Mouse (Mus musculus) gastrocnemius, adult 2 months (tissue): ENCODE measurements around the gene Ctrb1. TPM values are rescaled to one million over a fixed set of nuclear protein-coding genes. Genes with fewer than 3 reads are reported as not detected.
"Not testable (repeated sequence)": the region's sequence is repeated elsewhere in the genome, so short reads cannot be mapped to it uniquely, and the experiment has no call there.

Experiments
- DNase-seq: peaks from one replicate; pipeline ENCODE4 v3.0.0; 2022
- H3K27ac ChIP-seq: fragments of 200-600 bp; 2 replicates; pipeline ENCODE4 v1.8.1; 2022; ENCODE audit warnings: mild to moderate bottlenecking
- H3K4me3 ChIP-seq: fragments of 200-600 bp; 2 replicates; pipeline ENCODE4 v1.8.1; 2022; ENCODE audit warnings: mild to moderate bottlenecking, moderate library complexity
- CTCF ChIP-seq: fragments of 200-600 bp; IDR thresholded peaks from 2 replicates; pipeline ENCODE4 v1.8.1; 2022; ENCODE audit warnings: antibody characterized with exemption, mild to moderate bottlenecking, moderate library complexity
- intact Hi-C: fragments of 180-260 bp; cut with DNase I; formaldehyde crosslinking; loops from one replicate; pipeline ENCODE4 v1.15.1; 2025
- microRNA-seq: library from miRNA; unstranded; fragments of <30 nt; microRNA quantifications from one replicate; pipeline ENCODE4 v1.2.0, GENCODE M21; 2021
- total RNA-seq, 2 experiments: library from RNA; stranded (reverse); gene quantifications; 2 replicates each; pipeline ENCODE4 v1.2.3; 2021

Ctrb1 gene
- total RNA-seq, 2 experiments from 2014 or later, result not detected

- H3K27ac ChIP-seq, result 0 out of 2 replicates have a peak overlapping the region, but pooled peaks have one; percentile 66
- no peak for TF ChIP-seq CTCF
- intact Hi-C loops, result no loop called here
Measured at GRCm38 (mm10) chr8:111657312-111657854, 33.4 kb downstream of the Ctrb1 start.

GRCm38 (mm10) chr8:111653524-111653923 is 37.3 kb downstream of the Ctrb1 start:
- intact Hi-C loops, result no loop called here
- no peak for DNase-seq
- Histone ChIP-seq H3K4me3 (no peak overlapping the region), H3K27ac (no peak overlapping the region)
- TF ChIP-seq CTCF, result no peak

More at GRCm38 (mm10) chr8:111657312-111657854, 33.4 kb downstream of the Ctrb1 start:
- no peak overlapping the region for H3K4me3 ChIP-seq
- DNase-seq, result no peak

- Histone ChIP-seq H3K4me3 (no peak overlapping the region), H3K27ac (no peak overlapping the region)
- no peak for DNase-seq
- no peak for TF ChIP-seq CTCF
- intact Hi-C loops, result no loop called here
Measured at GRCm38 (mm10) chr8:111650651-111651050, 40.2 kb downstream of the Ctrb1 start.

GRCm38 (mm10) chr8:111648834-111649233 is 42.0 kb downstream of the Ctrb1 start:
- peak overlapping the region; percentile 16; the same call in 1 of the 2 replicates for H3K27ac ChIP-seq
- no peak for DNase-seq
- TF ChIP-seq CTCF, result no peak
- intact Hi-C loops, result no loop called here
- no peak overlapping the region for H3K4me3 ChIP-seq

GRCm38 (mm10) chr8:111645715-111646114 is 45.1 kb downstream of the Ctrb1 start:
- no peak overlapping the region for H3K4me3 ChIP-seq
- H3K27ac ChIP-seq, result no peak overlapping the region
- intact Hi-C loops, result no loop called here
- no peak for DNase-seq
- TF ChIP-seq CTCF, result no peak

- intact Hi-C loops, DNase-seq: not testable (repeated sequence)
- Histone ChIP-seq H3K4me3 (peak overlapping the region; percentile 95), H3K27ac (peak overlapping the region; percentile 100)
Measured at GRCm38 (mm10) chr8:111644286-111645051, 46.3 kb downstream of the Ctrb1 start.

GRCm38 (mm10) chr8:111643264-111644141 is 47.3 kb downstream of the Ctrb1 start, which contains the start of gene Zfp1:
TSS of gene Zfp1 (plus strand) at chr8:111643401.
- intact Hi-C loops, result no loop called here
- TF ChIP-seq CTCF, result no peak
- H3K27ac ChIP-seq, result peak within 1 kb of the TSS; percentile 100
- peak within 1 kb of the TSS; percentile 95 for H3K4me3 ChIP-seq
- peak; percentile 94 for DNase-seq

- Histone ChIP-seq H3K4me3 (peak overlapping the region; percentile 95), H3K27ac (peak overlapping the region; percentile 100)
- intact Hi-C loops, result no loop called here
- TF ChIP-seq CTCF, result no peak
- no peak for DNase-seq
Measured at GRCm38 (mm10) chr8:111642939-111643263, 47.9 kb downstream of the Ctrb1 start.

- TF ChIP-seq CTCF, result no peak
- Histone ChIP-seq H3K27ac (peak overlapping the region; percentile 100), H3K4me3 (peak overlapping the region; percentile 95)
- intact Hi-C loops, result no loop called here
- no peak for DNase-seq
Measured at GRCm38 (mm10) chr8:111642496-111642895, 48.3 kb downstream of the Ctrb1 start.

GRCm38 (mm10) chr8:111641064-111641463 is 49.7 kb downstream of the Ctrb1 start:
- no peak for DNase-seq
- Histone ChIP-seq H3K4me3 (no peak overlapping the region), H3K27ac (no peak overlapping the region)
- intact Hi-C loops, result no loop called here
- no peak for TF ChIP-seq CTCF

- no peak for TF ChIP-seq CTCF
- H3K27ac ChIP-seq, result no peak overlapping the region
- no peak for DNase-seq
- intact Hi-C loops, result no loop called here
- H3K4me3 ChIP-seq, result no peak overlapping the region
Measured at GRCm38 (mm10) chr8:111638086-111638485, 52.7 kb downstream of the Ctrb1 start.

Small RNAs within 50 kb of the gene (microRNA-seq; reads per million reads assigned to microRNA genes)
- gene Mir7076, result not detected

Other genes starting within 250 kb of the Ctrb1 start
- 1 to 10 TPM; 7.9 to 8.2 TPM for gene Wdr59, start 168.9 kb downstream of the Ctrb1 start, total RNA-seq
- 10 to 100 TPM; 58.6 to 69.8 TPM for gene Znrf1, start 154.9 kb downstream of the Ctrb1 start, total RNA-seq
- 10 to 100 TPM; 29.2 to 35.8 TPM for gene Ldhd, start 60.6 kb downstream of the Ctrb1 start, total RNA-seq
- gene Zfp1, start 47.6 kb downstream of the Ctrb1 start, total RNA-seq, result 1 to 10 TPM; 7.9 to 9.4 TPM
- 10 to 100 TPM; 10.8 to 12.6 TPM for gene Bcar1, start 52.8 kb upstream of the Ctrb1 start, total RNA-seq
- gene Cfdp1, start 163.3 kb upstream of the Ctrb1 start, total RNA-seq, result 10 to 100 TPM; 17.1 to 21.3 TPM
- gene Tmem170, start 185.7 kb upstream of the Ctrb1 start, total RNA-seq, result 1 to 10 TPM; 2.1 to 2.7 TPM
- under 1 TPM in 1 of 2 experiments, not detected in 1; 0.14 TPM for gene Chst5, start 219.4 kb upstream of the Ctrb1 start, total RNA-seq
- under 1 TPM; 0.73 to 0.94 TPM for gene Tmem231, start 242.9 kb upstream of the Ctrb1 start, total RNA-seq
- 100 to 1,000 TPM in 1 of 2 experiments, 10 to 100 TPM in 1; 99.6 to 105 TPM for gene Gabarapl2, start 249.7 kb upstream of the Ctrb1 start, total RNA-seq